Mouse (Mus musculus) liver, embryonic 12.5 days (tissue): ENCODE measurements around the gene Krt77. TPM values are rescaled to one million over a fixed set of nuclear protein-coding genes. Genes with fewer than 3 reads are reported as not detected.
A peak's percentile ranks its signal among the peaks of the same experiment; 100 is the strongest.

Experiments used
- ATAC-seq: fragments of 200-750 bp; cut with Nextera tagmentation; 2 replicates; pipeline ENCODE4 v1.8.0; 2017; ENCODE audit warnings: moderate number of reproducible peaks, mild to moderate bottlenecking, moderate library complexity
- H3K27ac ChIP-seq: fragments of 300-500 bp; sonication (generic); 2 replicates; pipeline ENCODE4 v1.5.1; 2016; ENCODE audit warnings: mild to moderate bottlenecking
- H3K27me3 ChIP-seq: fragments of 300-500 bp; sonication (generic); replicated peaks from 2 replicates; pipeline ENCODE4 v1.6.1; 2016; ENCODE audit warnings: mild to moderate bottlenecking, moderate library complexity
- H3K36me3 ChIP-seq: fragments of 300-500 bp; sonication (generic); 2 replicates; pipeline ENCODE4 v1.6.1; 2016; ENCODE audit warnings: mild to moderate bottlenecking, moderate library complexity
- H3K4me1 ChIP-seq: fragments of 300-500 bp; sonication (generic); 2 replicates; pipeline ENCODE4 v1.6.1; 2016
- H3K4me2 ChIP-seq: fragments of 300-500 bp; sonication (generic); 2 replicates; pipeline ENCODE4 v1.6.1; 2016; ENCODE audit warnings: mild to moderate bottlenecking, moderate library complexity
- H3K4me3 ChIP-seq: fragments of 300-500 bp; sonication (generic); 2 replicates; pipeline ENCODE4 v1.5.1; 2016; ENCODE audit warnings: mild to moderate bottlenecking, moderate library complexity
- H3K9ac ChIP-seq: fragments of 300-500 bp; sonication (generic); 2 replicates; pipeline ENCODE4 v1.6.1; 2016; ENCODE audit warnings: mild to moderate bottlenecking, moderate library complexity
- H3K9me3 ChIP-seq: fragments of 300-500 bp; sonication (generic); replicated peaks from 2 replicates; pipeline ENCODE4 v1.6.1; 2016; ENCODE audit warnings: mild to moderate bottlenecking, moderate library complexity
- WGBS: fragments of 180-500 bp; shearing (Covaris S2); methylation state at CpG from one replicate; pipeline ENCODE4 v1.1.7; 2016; ENCODE audit not compliant: insufficient replicate concordance; 5-methylcytosine and 5-hydroxymethylcytosine counted together
- polyA plus RNA-seq: library from polyadenylated mRNA; unstranded; fragments of >200 nt; fragmentation: Nextera tagmentation; extraction: Ambion mirVana; gene quantifications from 2 replicates; pipeline ENCODE4 v1.2.1, GENCODE M21; 2016

Gene Krt77
- polyA plus RNA-seq, 1 experiment from 2014 or later = not detected

- peak overlapping the region; percentile 38 for H3K4me3 ChIP-seq
- H3K4me1 ChIP-seq = no peaks in the 10 kb centered on the region
- no peaks in the 10 kb centered on the region for H3K9me3 ChIP-seq
- WGBS = 1% methylated on average over 20 of the region's 33 CpGs
- H3K9ac ChIP-seq = no peak overlapping the region
- ATAC-seq = no peak
- no peaks in the 10 kb centered on the region for H3K36me3 ChIP-seq
- no peak overlapping the region for H3K27ac ChIP-seq
- peak overlapping the region; percentile 63 for H3K4me2 ChIP-seq
- peaks cover 56% of the 10 kb centered on the region for H3K27me3 ChIP-seq
Observed at GRCm38 (mm10) chr15:101859735-101860170, 9.8 kb downstream of the Krt77 start.

- Histone ChIP-seq H3K4me3 (no peak overlapping the region), H3K27ac (no peak overlapping the region), H3K4me1 (no peaks in the 10 kb centered on the region), H3K9ac (no peak overlapping the region), H3K4me2 (peak overlapping the region; percentile 63; the same call in 1 of the 2 replicates), H3K9me3 (no peaks in the 10 kb centered on the region), H3K36me3 (no peaks in the 10 kb centered on the region), H3K27me3 (peaks cover 63% of the 10 kb centered on the region)
- ATAC-seq = no peak
- 8% methylated on average over 11 of the region's 11 CpGs for WGBS
Observed at GRCm38 (mm10) chr15:101858673-101859425, 10.7 kb downstream of the Krt77 start.

GRCm38 (mm10) chr15:101856696-101857095 is 12.8 kb downstream of the Krt77 start:
- WGBS = 39% methylated on average over 5 of the region's 5 CpGs
- no peaks in the 10 kb centered on the region for H3K4me1 ChIP-seq
- peaks cover 68% of the 10 kb centered on the region for H3K27me3 ChIP-seq
- no peak overlapping the region for H3K9ac ChIP-seq
- H3K4me3 ChIP-seq = no peak overlapping the region
- H3K27ac ChIP-seq = no peak overlapping the region
- no peak for ATAC-seq
- no peak overlapping the region for H3K4me2 ChIP-seq
- H3K36me3 ChIP-seq = no peaks in the 10 kb centered on the region
- no peaks in the 10 kb centered on the region for H3K9me3 ChIP-seq

- no peaks in the 10 kb centered on the region for H3K9me3 ChIP-seq
- no peaks in the 10 kb centered on the region for H3K36me3 ChIP-seq
- no peak for ATAC-seq
- H3K4me1 ChIP-seq = no peaks in the 10 kb centered on the region
- no peak overlapping the region for H3K27ac ChIP-seq
- peaks cover 68% of the 10 kb centered on the region for H3K27me3 ChIP-seq
- 63% methylated on average over 3 of the region's 3 CpGs for WGBS
- no peak overlapping the region for H3K4me2 ChIP-seq
- no peak overlapping the region for H3K9ac ChIP-seq
- no peak overlapping the region for H3K4me3 ChIP-seq
Observed at GRCm38 (mm10) chr15:101855732-101856131, 13.8 kb downstream of the Krt77 start.

- H3K9ac ChIP-seq = no peak overlapping the region
- WGBS = 14% methylated on average over 5 of the region's 5 CpGs
- no peaks in the 10 kb centered on the region for H3K9me3 ChIP-seq
- H3K4me3 ChIP-seq = no peak overlapping the region
- no peaks in the 10 kb centered on the region for H3K4me1 ChIP-seq
- no peak overlapping the region for H3K27ac ChIP-seq
- ATAC-seq = no peak
- H3K4me2 ChIP-seq = no peak overlapping the region
- peaks cover 54% of the 10 kb centered on the region for H3K27me3 ChIP-seq
- H3K36me3 ChIP-seq = no peaks in the 10 kb centered on the region
Observed at GRCm38 (mm10) chr15:101854294-101854693, 15.2 kb downstream of the Krt77 start.

GRCm38 (mm10) chr15:101852571-101852970 is 16.9 kb downstream of the Krt77 start:
- Histone ChIP-seq H3K36me3 (no peaks in the 10 kb centered on the region), H3K4me3 (no peak overlapping the region), H3K27ac (no peak overlapping the region), H3K4me2 (no peak overlapping the region), H3K4me1 (no peaks in the 10 kb centered on the region), H3K27me3 (peaks cover 50% of the 10 kb centered on the region), H3K9me3 (no peaks in the 10 kb centered on the region), H3K9ac (no peak overlapping the region)
- 31% methylated on average over 5 of the region's 5 CpGs for WGBS
- no peak for ATAC-seq

- peaks cover 65% of the 10 kb centered on the region for H3K27me3 ChIP-seq
- no peak within 1 kb of the TSS for H3K27ac ChIP-seq
- H3K36me3 ChIP-seq = no peaks in the 10 kb centered on the region
- ATAC-seq = no peak
- no peaks in the 10 kb centered on the region for H3K4me1 ChIP-seq
- WGBS = 63% methylated on average over 6 of the region's 6 CpGs
- no peak within 1 kb of the TSS for H3K9ac ChIP-seq
- no peaks in the 10 kb centered on the region for H3K9me3 ChIP-seq
- no peak within 1 kb of the TSS for H3K4me2 ChIP-seq
- H3K4me3 ChIP-seq = no peak within 1 kb of the TSS
Observed at GRCm38 (mm10) chr15:101850694-101851093, 18.8 kb downstream of the Krt77 start, which contains the start of gene Krt1. Gene Krt1, minus strand, starts transcription at chr15:101850794.

GRCm38 (mm10) chr15:101845971-101846403 is 23.5 kb downstream of the Krt77 start:
- no peak for ATAC-seq
- H3K27me3 ChIP-seq = peaks cover 66% of the 10 kb centered on the region
- no peaks in the 10 kb centered on the region for H3K4me1 ChIP-seq
- peak overlapping the region; percentile 42 for H3K4me3 ChIP-seq
- peak overlapping the region; percentile 31; the same call in 1 of the 2 replicates for H3K9ac ChIP-seq
- 2% methylated on average over 36 of the region's 37 CpGs for WGBS
- H3K9me3 ChIP-seq = no peaks in the 10 kb centered on the region
- H3K4me2 ChIP-seq = peak overlapping the region; percentile 66
- no peak overlapping the region for H3K27ac ChIP-seq
- no peaks in the 10 kb centered on the region for H3K36me3 ChIP-seq

- no peak overlapping the region for H3K4me2 ChIP-seq
- H3K27me3 ChIP-seq = peaks cover 55% of the 10 kb centered on the region
- WGBS = 51% methylated on average over 9 of the region's 9 CpGs
- H3K9ac ChIP-seq = no peak overlapping the region
- no peaks in the 10 kb centered on the region for H3K9me3 ChIP-seq
- H3K4me3 ChIP-seq = no peak overlapping the region
- ATAC-seq = no peak
- no peak overlapping the region for H3K27ac ChIP-seq
- no peaks in the 10 kb centered on the region for H3K4me1 ChIP-seq
- no peaks in the 10 kb centered on the region for H3K36me3 ChIP-seq
Observed at GRCm38 (mm10) chr15:101843192-101843591, 26.3 kb downstream of the Krt77 start.

- H3K4me2 ChIP-seq = no peak overlapping the region
- H3K27me3 ChIP-seq = no peaks in the 10 kb centered on the region
- no peaks in the 10 kb centered on the region for H3K9me3 ChIP-seq
- 55% methylated on average over 5 of the region's 5 CpGs for WGBS
- H3K36me3 ChIP-seq = no peaks in the 10 kb centered on the region
- ATAC-seq = no peak
- H3K4me3 ChIP-seq = no peak overlapping the region
- no peak overlapping the region for H3K27ac ChIP-seq
- no peaks in the 10 kb centered on the region for H3K4me1 ChIP-seq
- H3K9ac ChIP-seq = no peak overlapping the region
Observed at GRCm38 (mm10) chr15:101834784-101835328, 34.6 kb downstream of the Krt77 start.

- H3K4me2 ChIP-seq = no peak overlapping the region
- no peak overlapping the region for H3K27ac ChIP-seq
- H3K9me3 ChIP-seq = no peaks in the 10 kb centered on the region
- H3K36me3 ChIP-seq = no peaks in the 10 kb centered on the region
- no peak overlapping the region for H3K9ac ChIP-seq
- H3K4me1 ChIP-seq = no peaks in the 10 kb centered on the region
- no peak overlapping the region for H3K4me3 ChIP-seq
- ATAC-seq = no peak
- no peaks in the 10 kb centered on the region for H3K27me3 ChIP-seq
- WGBS = 28% methylated on average over 6 of the region's 6 CpGs
Observed at GRCm38 (mm10) chr15:101833131-101833530, 36.4 kb downstream of the Krt77 start.

GRCm38 (mm10) chr15:101829441-101829840 is 40.1 kb downstream of the Krt77 start:
- H3K36me3 ChIP-seq = no peaks in the 10 kb centered on the region
- H3K9me3 ChIP-seq = no peaks in the 10 kb centered on the region
- no peak overlapping the region for H3K27ac ChIP-seq
- 49% methylated on average over 5 of the region's 5 CpGs for WGBS
- no peaks in the 10 kb centered on the region for H3K4me1 ChIP-seq
- ATAC-seq = no peak
- H3K27me3 ChIP-seq = no peaks in the 10 kb centered on the region; the same call in 1 of the 2 replicates
- no peak overlapping the region for H3K4me3 ChIP-seq
- H3K9ac ChIP-seq = no peak overlapping the region
- H3K4me2 ChIP-seq = no peak overlapping the region
